Mouse (Mus musculus) bone marrow, adult 2 months (tissue): ENCODE measurements around the gene Abhd6. TPM values are rescaled to one million over a fixed set of nuclear protein-coding genes. Genes with fewer than 3 reads are reported as not detected.
"Not testable (repeated sequence)": the region's sequence is repeated elsewhere in the genome, so short reads cannot be mapped to it uniquely, and the experiment has no call there.

ENCODE experiments used
- H3K27ac ChIP-seq: fragments of 200-500 bp; 2 replicates; pipeline ENCODE4 v1.5.1; 2012; ENCODE audit warnings: low read depth, mild to moderate bottlenecking, control low read depth, inconsistent platforms, low read length; ENCODE audit not compliant: control insufficient read depth, poor library complexity, insufficient read depth
- H3K4me1 ChIP-seq: fragments of 200-500 bp; 2 replicates; pipeline ENCODE4 v1.6.1; 2011; ENCODE audit warnings: low read length; ENCODE audit not compliant: control insufficient read depth, insufficient read depth
- H3K4me3 ChIP-seq: fragments of 200-500 bp; replicated peaks from 2 replicates; pipeline ENCODE3; 2011; ENCODE audit warnings: mild to moderate bottlenecking, low read depth, low read length, control low read depth; ENCODE audit not compliant: control insufficient read depth
- CTCF ChIP-seq: fragments of 200-500 bp; IDR thresholded peaks from 2 replicates; pipeline ENCODE4 v1.5.1; 2011; ENCODE audit warnings: low read length, control low read depth; ENCODE audit not compliant: control insufficient read depth, insufficient read depth
- POLR2A ChIP-seq: fragments of 200-500 bp; IDR thresholded peaks from 2 replicates; pipeline ENCODE4 v1.6.1; 2011; ENCODE audit warnings: low read depth, mild to moderate bottlenecking, control low read depth, low read length, borderline replicate concordance; ENCODE audit not compliant: control insufficient read depth
- WGBS: fragments of 180-500 bp; shearing (Covaris S2); methylation state at CpG from one replicate; pipeline ENCODE4 v1.1.7; 2018; 5-methylcytosine and 5-hydroxymethylcytosine counted together
- polyA plus RNA-seq: library from polyadenylated mRNA; stranded (reverse); fragments of >200 nt; gene quantifications from 2 replicates; pipeline ENCODE4 v1.2.4, GENCODE M21; 2011; ENCODE audit warnings: low replicate concordance; ENCODE audit not compliant: missing spikeins, insufficient read depth, insufficient read length

The Abhd6 gene
- polyA plus RNA-seq, 1 experiment, result 3.6 TPM

GRCm38 (mm10) chr14:8000247-8000646 lies 2.5 kb upstream of the Abhd6 start:
- peaks cover 3% of the 10 kb centered on the region; the same call in 1 of the 2 replicates for H3K4me1 ChIP-seq
- no peak overlapping the region for H3K27ac ChIP-seq
- TF ChIP-seq CTCF (no peak), POLR2A (no peak)
- H3K4me3 ChIP-seq, result no peak overlapping the region
- WGBS, result 84% methylated on average over 5 of the region's 5 CpGs

- H3K4me3 ChIP-seq, result no peak overlapping the region
- H3K4me1 ChIP-seq, result no peaks in the 10 kb centered on the region; the same call in 1 of the 2 replicates
- WGBS, result 51% methylated on average over 17 of the region's 17 CpGs
- TF ChIP-seq CTCF, result no peak
- TF ChIP-seq POLR2A, result no peak
- H3K27ac ChIP-seq, result no peak overlapping the region
These were observed 1.6 kb upstream of the Abhd6 start for GRCm38 (mm10) chr14:8000831-8001685.

- peaks cover 3% of the 10 kb centered on the region; the same call in 1 of the 2 replicates for H3K4me1 ChIP-seq
- peak; percentile 4; the same call in 1 of the 2 replicates for TF ChIP-seq POLR2A
- TF ChIP-seq CTCF, result no peak
- H3K27ac ChIP-seq, result no peak overlapping the region
- H3K4me3 ChIP-seq, result peak overlapping the region; percentile 71
- under 1% methylated on average over 23 of the region's 23 CpGs for WGBS
These were observed 480 bp downstream of the Abhd6 start for GRCm38 (mm10) chr14:8003093-8003670.

- H3K4me1 ChIP-seq, result peaks cover 3% of the 10 kb centered on the region; the same call in 1 of the 2 replicates
- H3K27ac ChIP-seq, result no peak overlapping the region
- H3K4me3 ChIP-seq, result no peak overlapping the region
- no peak for TF ChIP-seq CTCF
- no peak for TF ChIP-seq POLR2A
- 15% methylated on average over 18 of the region's 18 CpGs for WGBS
These were observed 1.3 kb downstream of the Abhd6 start for GRCm38 (mm10) chr14:8003727-8004670.

DNA sequence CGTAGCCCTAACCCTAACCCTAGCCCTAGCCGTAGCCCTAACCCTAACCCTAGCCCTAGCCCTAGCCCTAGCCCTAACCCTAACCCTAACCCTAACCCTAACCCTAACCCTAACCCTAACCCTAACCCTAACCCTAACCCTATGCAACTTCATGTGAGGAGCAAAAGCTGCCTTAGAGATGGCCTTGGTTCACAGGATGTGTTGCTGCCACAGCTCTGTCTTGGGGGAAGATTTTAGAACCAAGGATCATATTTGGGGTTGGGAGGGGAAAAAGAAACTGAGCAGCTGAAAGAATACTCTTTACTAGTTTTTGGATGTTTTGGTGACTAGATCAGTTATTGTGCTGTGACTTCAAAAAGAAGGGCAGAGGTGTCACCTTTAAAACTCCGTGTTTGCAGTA lies 3.4 kb downstream of the Abhd6 start:
- not testable (repeated sequence) for H3K27ac ChIP-seq, H3K4me1 ChIP-seq, H3K4me3 ChIP-seq
- 72% methylated on average over 3 of the region's 3 CpGs for WGBS

DNA sequence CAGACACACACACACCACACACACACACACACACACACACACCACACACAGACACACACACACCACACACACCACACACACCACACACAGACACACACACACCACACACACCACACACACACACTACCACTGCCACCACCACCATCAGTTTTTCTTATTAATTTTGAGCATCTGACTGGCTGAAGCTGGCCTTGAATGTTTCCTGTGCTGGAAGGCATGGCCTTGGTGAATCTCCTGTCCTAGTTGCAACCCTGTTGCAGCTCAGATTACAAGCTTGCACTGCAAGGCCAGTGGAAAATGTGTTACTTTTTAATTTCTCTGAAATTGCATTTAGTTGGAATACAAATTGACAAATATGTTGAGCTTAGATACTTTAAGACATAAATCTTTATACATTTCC lies 4.4 kb downstream of the Abhd6 start:
- no peak overlapping the region for H3K4me3 ChIP-seq
- H3K4me1 ChIP-seq, result peaks cover 3% of the 10 kb centered on the region; the same call in 1 of the 2 replicates
- TF ChIP-seq CTCF, result no peak
- no peak for TF ChIP-seq POLR2A
- peak overlapping the region; percentile 7; the same call in 1 of the 2 replicates for H3K27ac ChIP-seq

DNA sequence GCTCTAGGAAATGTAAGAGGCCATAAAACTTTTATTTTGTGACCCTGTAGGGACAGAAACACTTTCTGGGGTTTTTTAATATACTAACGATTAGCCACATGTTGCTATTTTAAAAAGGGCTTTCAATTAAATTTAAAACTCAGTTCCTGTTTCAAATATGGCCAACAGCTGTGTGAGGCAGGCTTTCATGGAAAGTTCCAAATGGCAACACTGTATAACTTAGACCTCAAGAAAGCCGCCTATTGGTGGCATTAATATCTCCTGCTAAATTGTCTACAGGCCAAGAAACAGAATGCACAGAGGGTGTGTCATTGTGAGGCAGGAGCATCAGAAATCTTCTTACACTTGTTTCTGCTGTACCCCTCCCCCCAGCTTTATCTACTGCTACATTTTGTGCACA lies 4.8 kb downstream of the Abhd6 start:
- TF ChIP-seq POLR2A (no peak), CTCF (no peak)
- Histone ChIP-seq H3K4me3 (no peak overlapping the region), H3K27ac (no peak overlapping the region), H3K4me1 (peaks cover 3% of the 10 kb centered on the region; the same call in 1 of the 2 replicates)
- 30% methylated on average over 2 of the region's 2 CpGs for WGBS

GRCm38 (mm10) chr14:8007923-8008322 lies 5.2 kb downstream of the Abhd6 start:
- 78% methylated on average over 10 of the region's 10 CpGs for WGBS
- no peak for TF ChIP-seq CTCF
- TF ChIP-seq POLR2A, result no peak
- no peak overlapping the region for H3K27ac ChIP-seq
- peaks cover 3% of the 10 kb centered on the region; the same call in 1 of the 2 replicates for H3K4me1 ChIP-seq
- no peak overlapping the region for H3K4me3 ChIP-seq
